Mouse (Mus musculus) frontal cortex, postnatal 14 days (tissue): ENCODE results near the gene Ndufa11.

ENCODE experiments used
- DNase-seq, 2 experiments: peaks; one replicate each; pipeline ENCODE4 v3.0.0; 2022; ENCODE audit warnings: low spot score in 2 of 2

The Ndufa11 gene

DNA sequence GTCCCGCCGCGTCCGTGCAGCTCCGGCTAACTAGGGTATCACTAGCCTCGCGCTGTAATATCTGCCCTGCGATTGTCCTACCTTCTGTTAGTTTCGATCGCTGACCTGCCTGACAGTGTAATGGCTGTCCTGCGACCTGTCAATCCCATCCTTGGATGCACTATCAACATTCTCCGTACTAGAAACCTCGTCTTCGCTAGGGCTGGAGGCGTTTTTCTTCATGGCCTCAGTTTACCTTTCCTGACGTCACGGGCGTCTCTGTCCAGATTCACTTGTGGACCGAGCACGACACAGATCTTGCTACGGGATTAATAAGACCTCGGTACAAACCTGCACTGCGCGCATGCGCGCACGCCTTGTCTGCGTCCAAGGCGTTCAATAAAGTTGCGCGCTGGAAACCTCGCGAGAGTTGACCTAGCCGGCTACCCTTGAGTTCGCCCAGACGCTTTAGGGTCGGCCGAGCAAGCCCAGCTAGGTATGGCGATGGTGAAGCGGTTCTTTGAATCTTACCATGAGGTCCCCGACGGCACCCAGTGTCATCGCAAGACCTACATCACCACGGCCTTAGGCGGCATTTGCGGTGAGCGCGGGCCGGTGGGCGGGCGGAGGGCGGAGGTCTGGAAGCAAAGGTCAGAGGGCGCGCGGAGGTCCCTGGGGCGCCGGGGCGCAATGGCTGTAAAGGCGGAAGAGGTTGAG lies at the start of gene Ndufa11, which contains the start of gene Vmac:
TSS of gene Ndufa11 (plus strand) at position 405 of the 696 bp plus-strand sequence.
TSS of gene Vmac (minus strand) at position 660 of the 696 bp plus-strand sequence.
- peak; percentile 88 to 92 for DNase-seq

GRCm38 (mm10) chr17:56668384-56669144 lies 49.0 kb upstream of the Ndufa11 start:
- DNase-seq, result peak; percentile 56 to 77

GRCm38 (mm10) chr17:56669766-56670165 lies 47.8 kb upstream of the Ndufa11 start:
- DNase-seq, result no peak

GRCm38 (mm10) chr17:56672941-56673646 lies 44.5 kb upstream of the Ndufa11 start, which contains the start of gene Ranbp3:
Gene Ranbp3 (plus strand): TSS chr17:56673294.
- peak; percentile 98 to 99 for DNase-seq

DNA sequence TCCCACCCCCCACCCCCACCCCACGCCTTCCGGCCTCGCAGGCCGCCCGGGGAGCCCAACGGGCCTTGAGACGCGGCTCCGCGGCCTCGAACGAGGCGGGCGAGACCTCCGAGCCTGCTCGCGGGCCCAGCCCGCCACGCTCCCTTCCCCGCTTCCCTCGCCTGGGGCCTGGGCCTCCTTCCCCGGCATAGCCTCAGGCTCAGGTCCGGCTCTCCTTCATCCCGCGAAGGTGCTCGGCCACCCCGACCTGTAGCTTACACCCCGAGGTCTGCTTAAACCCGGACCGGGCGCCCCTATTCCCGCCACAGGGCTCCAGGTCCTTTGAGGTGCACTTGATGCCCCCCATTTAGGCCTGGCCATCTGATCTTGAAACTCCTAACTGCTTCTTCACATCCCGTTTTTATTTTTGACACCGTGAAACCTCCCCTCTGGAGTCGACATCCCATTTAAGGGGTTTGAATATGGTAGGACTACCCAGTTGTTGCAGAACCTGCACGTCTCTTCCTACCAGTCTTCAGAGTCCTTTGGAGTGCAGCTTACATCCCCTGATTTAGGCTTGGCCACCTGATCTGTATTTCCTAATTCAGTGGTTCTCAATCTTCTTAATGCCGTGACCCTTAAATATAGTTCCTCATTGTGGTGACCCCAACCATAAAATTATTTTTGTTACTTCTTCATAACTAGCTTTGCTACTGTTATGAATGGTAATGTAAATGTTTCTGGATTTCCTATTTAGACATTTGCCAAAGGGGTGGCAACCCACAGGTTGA lies 43.7 kb upstream of the Ndufa11 start:
- DNase-seq, result no peak

DNA sequence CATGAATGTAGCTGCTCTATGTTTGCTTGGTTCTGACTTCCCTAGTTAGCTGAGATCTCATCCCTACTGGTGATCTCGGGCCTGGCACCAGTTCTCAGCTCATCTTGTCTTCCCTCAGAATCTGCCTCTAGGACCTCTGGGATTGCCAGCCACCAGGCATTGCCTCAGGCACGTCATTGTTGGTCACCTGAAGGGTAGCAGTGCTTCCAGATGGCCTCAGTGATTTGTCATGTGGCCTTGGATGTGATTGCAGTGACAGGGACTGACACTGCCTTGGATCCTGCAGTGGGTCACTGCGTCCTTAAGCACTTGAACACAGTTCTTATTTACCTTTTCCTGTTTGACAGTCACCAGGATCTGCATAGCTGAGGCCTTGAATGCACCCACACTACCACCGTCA lies 35.8 kb upstream of the Ndufa11 start:
- no peak for DNase-seq

DNA sequence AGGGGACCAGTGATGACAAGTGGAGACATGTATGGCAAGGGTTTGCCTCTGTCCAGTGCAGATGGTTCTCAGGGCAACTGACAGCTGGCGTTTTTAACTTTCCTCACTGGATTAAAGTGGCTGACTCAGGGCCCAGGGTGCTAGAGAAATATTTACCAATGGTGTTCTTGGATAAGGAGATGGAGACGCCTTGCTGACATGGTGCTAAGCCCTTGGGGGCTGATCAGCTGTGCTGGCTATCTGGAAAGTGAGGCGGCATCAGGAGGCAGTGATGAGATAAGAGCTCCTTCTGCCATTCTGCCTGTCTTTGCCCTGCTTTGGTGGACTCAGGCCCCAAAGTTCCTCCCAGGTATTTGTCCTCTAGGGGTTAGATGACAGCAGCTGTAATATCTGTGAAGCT lies 34.7 kb upstream of the Ndufa11 start:
- DNase-seq, result no peak

DNA sequence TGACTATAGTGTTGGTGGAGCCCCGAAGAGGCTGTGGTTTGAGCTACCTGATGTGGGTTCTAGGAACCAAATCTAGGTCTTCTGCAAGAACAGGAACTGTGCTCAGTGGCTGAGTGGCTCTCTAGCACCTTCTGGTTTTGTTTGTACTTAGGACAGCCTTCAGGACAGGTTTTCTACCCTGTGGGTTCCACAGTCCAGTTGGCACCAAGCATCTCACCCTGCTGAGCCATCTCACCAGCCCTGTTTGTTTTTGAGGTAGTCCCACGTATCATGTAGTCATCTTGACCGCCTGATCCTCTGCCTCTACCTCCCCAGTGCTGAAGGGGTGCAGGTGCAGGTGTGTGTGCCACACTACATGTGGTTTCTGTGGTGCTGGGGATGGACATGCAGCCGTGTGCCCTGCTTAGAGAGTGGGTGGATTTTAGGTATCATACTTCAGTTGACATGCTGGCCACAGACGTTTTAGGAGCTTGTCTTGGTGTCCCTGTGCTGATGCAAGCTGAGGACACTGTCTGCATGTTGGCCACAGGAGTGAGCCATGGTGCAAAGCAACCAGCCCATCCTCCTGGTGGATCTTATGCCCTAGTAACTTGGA lies 33.9 kb upstream of the Ndufa11 start:
- no peak for DNase-seq

DNA sequence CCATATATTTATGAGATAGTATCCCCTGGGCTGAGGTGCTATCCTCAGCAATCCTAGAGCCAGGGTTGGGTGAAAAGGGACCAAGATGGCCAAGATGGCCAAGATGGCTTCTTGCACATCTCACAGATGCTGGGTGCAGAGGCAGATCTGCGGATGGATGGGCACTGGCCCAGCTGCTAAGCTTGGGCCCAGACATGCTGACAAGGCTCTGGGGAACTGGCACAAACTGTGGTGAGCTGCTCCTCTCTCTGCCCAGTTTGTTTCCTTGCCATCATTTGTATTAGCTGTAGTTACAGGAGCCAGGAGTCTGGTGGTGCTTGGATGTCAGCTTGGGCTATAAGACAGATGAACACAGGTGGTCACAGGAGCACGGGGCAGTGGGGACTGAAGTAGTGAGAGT lies 32.9 kb upstream of the Ndufa11 start:
- DNase-seq, result no peak

GRCm38 (mm10) chr17:56686801-56687200 lies 30.8 kb upstream of the Ndufa11 start:
- no peak for DNase-seq

DNA sequence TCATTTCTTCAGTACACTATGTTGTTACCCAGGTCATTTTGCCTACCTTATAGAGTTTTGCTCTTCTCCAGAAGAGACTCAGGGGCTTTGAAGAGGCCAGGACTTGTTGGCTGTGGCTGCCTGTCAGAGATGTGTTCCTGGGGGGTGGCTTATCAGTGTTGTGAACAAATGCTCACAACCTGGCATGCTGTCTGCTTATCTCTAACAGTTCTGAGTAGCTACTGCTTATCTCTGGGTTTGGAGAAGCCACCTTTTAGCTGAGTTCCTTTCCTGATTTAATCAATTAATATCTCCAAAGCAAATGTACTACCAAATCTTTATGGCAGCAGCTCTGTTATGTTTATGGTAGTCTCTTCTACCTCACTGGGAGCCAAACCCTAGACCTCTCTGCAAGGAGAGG lies 29.5 kb upstream of the Ndufa11 start:
- no peak for DNase-seq

- DNase-seq, result no peak
Observed at GRCm38 (mm10) chr17:56688689-56689088, 28.9 kb upstream of the Ndufa11 start.

- no peak for DNase-seq
Observed at GRCm38 (mm10) chr17:56693395-56693794, 24.2 kb upstream of the Ndufa11 start.

DNA sequence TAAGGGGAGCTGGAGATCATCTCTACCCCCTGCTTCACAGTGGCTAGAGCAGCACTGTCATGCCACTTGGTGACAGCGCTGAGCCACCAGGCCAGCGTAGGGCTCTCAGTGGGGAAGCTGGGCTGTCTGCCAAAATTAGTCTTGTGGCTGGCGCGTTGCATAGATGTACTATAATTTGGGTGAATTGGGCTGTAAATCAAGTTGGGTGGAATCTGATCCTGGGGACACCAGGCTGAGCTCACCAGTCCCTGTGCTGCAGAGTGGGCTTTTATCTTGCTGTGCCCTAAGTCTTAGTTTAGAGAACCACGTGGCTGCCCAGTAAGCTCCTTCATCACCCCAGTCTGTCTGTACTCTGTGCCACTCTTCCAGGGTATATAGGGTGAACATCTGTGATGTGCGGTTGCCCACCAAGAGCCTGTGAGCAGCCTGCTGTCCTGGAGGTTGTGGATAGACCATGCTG lies 23.7 kb upstream of the Ndufa11 start:
- peak in 1 of 2 experiments; percentile 40 for DNase-seq

GRCm38 (mm10) chr17:56700451-56700850 lies 17.1 kb upstream of the Ndufa11 start:
- DNase-seq, result no peak

GRCm38 (mm10) chr17:56703038-56703437 lies 14.5 kb upstream of the Ndufa11 start:
- no peak for DNase-seq

DNA sequence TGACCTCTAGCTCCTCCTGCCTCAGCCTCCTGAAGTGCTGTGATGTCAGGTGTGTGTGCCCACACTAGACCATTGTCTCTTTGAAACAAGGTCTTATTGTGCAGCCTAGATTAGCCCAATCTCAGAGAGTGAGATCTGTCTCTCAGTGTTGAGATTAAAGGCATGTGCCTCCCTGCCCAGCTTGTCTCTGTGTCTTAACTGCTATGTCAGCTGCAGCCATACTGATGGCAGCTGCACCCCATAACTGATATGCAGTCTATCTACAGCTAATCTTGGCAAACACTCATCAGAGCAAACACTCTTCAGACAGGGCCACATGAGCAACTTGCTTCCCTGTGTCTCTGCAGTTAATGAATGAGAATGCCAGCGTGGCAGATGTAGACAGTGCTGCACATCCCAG lies 11.1 kb upstream of the Ndufa11 start:
- DNase-seq, result no peak

DNA sequence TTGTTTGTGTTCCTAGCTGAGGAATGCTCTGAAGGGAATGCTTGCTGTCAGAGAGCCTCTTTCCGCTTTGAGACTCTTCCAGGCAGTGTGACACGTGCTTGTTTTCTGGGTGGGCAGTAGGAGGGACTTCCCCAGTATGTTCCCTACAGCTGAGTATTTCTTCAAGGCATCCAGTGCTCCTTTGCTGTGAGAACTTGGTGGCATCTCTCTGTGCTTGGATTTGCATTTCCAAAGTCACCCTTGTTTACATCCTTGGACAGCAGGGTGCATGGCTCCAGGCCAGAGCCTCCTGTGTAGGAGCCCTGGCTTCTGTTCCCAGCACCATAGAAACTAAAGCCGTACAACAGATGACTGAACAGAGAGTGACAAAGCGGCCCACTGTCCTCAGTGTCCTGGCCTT lies 8.9 kb upstream of the Ndufa11 start:
- DNase-seq, result no peak

- no peak for DNase-seq
Observed at GRCm38 (mm10) chr17:56709708-56710107, 7.9 kb upstream of the Ndufa11 start.

- no peak for DNase-seq
Observed at GRCm38 (mm10) chr17:56715360-56715759, 2.2 kb upstream of the Ndufa11 start.
